Mouse (Mus musculus) retina, postnatal 7 days (tissue): Measurements from ENCODE around the gene Slc32a1.

Experiments used
- DNase-seq: peaks from one replicate; pipeline ENCODE4 v3.0.0-alpha.2; 2012; ENCODE audit warnings: low read depth, low spot score

Gene Slc32a1

GRCm38 (mm10) chr2:158610488-158611325, at the start of gene Slc32a1:
Gene Slc32a1, plus strand, starts transcription at chr2:158610767.
- DNase-seq: no peak

- DNase-seq: no peak
Observed at GRCm38 (mm10) chr2:158560801-158561200, 49.8 kb upstream of the Slc32a1 start.

GRCm38 (mm10) chr2:158561371-158562144, 49.0 kb upstream of the Slc32a1 start:
- no peak for DNase-seq

DNA sequence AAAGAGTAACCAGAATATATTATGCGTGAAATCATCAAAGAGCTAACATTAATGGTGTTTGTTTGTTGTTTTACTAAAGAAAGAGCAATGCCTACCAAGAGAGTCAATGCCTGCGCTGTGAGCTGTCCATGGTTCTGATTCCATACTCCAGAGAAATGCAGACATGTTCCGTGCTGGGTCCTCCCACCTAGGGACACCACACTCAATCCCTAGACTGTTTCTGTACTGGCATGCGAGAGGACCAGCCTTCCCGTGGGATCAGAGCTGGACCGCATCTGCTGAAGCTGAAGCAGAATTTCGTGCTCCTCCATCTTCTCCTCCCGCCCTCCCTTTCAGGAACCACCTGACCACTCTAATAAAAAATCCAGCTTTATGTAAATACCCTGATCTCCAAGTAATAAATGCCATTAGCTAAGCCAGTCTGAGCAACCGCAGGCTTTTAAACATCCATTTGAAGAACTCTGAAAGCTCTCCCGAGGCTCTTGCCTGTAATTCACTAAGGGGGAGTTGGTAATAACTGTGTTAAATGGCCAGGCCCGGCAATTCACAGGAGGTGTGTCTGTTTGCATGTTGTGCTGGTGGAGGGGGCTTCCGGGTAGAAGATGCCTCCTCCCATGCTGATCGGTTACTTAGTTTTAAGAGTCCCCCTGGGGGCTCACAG, 40.0 kb upstream of the Slc32a1 start:
- DNase-seq: no peak

- DNase-seq: no peak
Observed at GRCm38 (mm10) chr2:158579979-158580378, 30.6 kb upstream of the Slc32a1 start.

GRCm38 (mm10) chr2:158584621-158585358, 25.8 kb upstream of the Slc32a1 start:
- DNase-seq: no peak

- no peak for DNase-seq
Observed at GRCm38 (mm10) chr2:158588524-158589271, 21.9 kb upstream of the Slc32a1 start.

- no peak for DNase-seq
Observed at GRCm38 (mm10) chr2:158590495-158590894, 20.1 kb upstream of the Slc32a1 start.

DNA sequence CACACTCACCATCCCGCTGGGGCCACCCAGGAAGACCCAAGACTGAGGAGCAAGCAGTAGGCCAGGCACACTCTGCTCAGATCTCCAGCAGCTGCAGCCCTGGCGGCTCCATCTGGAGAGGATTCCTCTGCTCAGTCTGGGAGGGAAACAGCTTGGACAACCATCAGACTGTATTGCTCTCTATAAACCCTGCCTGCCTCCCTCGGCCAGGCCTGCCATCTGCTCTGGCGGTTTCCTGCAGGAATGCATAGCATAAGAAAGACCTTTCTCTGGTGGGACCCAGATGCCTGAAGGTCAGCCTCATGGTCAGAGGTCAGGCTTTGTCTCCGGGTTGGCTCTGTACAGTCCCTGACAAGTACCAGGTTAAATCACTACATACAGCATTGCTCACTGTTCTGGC, 19.3 kb upstream of the Slc32a1 start:
- no peak for DNase-seq

DNA sequence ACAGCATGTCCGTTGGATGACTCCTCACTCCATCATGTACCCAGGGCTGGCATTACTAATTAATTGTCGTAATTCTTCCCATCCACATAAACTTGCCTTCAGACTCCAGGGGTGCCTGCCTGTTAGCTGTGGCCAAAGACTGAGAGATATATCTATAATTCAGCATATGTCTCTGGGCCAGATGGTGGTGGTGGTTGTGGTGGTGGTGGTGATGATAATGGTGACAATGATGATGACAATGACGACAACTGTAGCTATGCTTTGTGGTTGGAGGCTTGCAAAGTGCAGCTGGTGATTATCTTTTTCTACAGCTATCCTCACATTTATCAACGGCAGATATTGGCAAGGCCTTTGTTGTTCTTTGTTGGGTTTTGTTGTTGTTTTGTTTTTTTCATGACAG, 17.2 kb upstream of the Slc32a1 start:
- no peak for DNase-seq

- DNase-seq: no peak
Observed at GRCm38 (mm10) chr2:158595103-158595502, 15.5 kb upstream of the Slc32a1 start.

GRCm38 (mm10) chr2:158595577-158595976, 15.0 kb upstream of the Slc32a1 start:
- no peak for DNase-seq

GRCm38 (mm10) chr2:158596803-158597202, 13.8 kb upstream of the Slc32a1 start:
- DNase-seq: no peak

DNA sequence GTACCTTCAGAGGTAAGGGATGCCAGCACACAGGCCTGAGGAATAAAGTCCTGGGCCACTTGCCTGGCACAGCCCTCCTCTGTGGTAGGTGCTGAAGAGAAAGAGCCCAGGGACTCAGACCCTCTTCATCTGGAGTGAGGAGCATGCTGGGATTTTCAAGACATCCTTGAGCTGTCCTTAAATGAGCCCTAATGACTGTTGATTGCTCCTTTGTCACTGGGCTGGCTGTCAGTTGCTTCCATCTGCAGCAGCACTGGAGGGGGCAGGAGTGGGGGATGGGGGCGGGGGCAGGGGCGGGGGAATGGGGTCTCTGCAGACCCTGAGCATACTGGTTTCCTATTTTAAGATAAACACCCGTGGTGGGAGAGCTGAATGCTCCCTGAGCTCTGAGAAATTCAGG, 10.1 kb upstream of the Slc32a1 start:
- DNase-seq: no peak

- no peak for DNase-seq
Observed at GRCm38 (mm10) chr2:158601326-158601725, 9.2 kb upstream of the Slc32a1 start.

GRCm38 (mm10) chr2:158602663-158603062, 7.9 kb upstream of the Slc32a1 start:
- no peak for DNase-seq

DNA sequence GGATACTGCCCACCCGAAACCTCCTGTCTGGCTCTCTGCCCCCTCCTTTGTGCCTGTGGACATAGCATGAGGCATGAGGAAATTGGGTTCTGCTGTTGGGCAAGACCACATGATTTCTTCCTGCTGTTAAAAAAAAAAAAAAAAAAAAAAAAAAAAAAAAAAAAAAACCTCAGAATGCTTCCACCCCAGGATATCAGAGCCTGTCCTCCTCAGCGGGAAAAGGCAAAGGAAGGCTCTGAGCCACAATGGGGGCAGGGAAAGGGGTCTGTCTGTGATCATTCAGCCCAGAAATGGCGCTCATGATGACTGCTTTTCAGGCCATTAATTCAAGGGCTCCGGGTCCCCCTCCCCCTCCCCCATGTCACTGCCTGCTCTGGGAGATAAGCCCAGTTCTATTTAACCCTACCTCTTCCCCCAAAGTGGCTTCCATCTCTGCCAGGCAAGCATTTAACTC, 4.0 kb upstream of the Slc32a1 start:
- no peak for DNase-seq

DNA sequence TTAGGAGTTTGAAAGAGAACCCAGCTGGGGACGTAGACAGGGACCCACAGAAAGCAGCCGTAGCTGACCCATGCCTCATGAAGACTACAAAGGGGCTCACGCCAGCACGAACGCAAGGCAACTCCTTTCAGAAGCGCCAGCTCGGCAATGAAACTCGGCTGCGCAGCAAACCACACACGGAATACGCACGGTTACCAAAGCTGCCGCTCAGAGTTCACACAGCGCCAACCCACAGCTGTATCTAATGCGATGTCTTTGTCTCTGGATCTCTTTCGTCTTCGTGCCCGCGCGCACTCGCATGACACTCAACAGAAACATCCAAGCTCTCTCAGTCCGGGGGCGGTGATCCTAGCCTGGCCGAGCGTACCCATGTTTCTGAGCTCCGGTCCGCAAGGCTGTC, 886 bp upstream of the Slc32a1 start:
- no peak for DNase-seq

- no peak for DNase-seq
Observed at GRCm38 (mm10) chr2:158611326-158611719, 756 bp downstream of the Slc32a1 start.

DNA sequence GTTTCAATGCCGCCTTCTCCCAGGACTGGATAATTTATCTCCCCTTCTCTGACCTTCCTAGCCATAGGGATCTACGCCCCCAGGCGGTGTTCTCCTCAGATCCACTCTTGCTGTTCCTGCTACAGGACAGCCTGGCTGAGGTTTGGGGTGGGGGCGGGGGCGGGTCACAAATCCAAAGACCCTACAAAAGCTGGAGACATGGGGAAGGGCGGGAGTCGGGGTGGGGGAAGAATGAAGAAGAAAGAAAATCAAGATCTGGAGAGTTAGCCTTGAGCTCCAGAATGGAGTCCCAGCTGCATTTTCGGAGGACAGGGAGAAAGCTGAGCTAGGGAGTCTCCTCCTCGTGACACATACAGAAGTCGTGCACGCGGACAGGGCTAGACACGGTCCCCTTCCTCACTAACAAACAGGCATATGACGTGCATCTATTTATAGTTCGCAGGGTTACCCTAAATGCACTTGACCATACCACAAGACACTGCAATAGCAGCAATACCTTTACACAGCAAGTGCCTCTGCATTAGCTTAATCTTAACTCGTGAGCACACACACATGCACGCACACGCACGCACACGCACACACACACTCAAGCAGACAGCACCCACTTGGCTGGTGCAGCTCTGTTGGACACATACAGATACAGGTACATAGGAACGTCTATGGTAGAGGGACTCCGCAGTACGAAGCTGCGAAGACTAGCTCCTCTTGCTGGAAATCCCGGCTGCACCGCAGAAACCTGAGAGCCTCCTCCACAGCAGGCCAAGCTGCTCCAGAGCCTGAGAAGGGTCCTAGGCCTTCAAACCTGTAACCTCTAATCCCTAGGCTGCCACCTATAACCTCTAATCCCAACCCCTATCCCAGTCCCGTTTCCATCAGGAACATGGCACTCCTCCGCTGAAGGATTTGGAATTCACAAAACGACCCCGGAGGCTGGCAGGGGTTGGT, 1.4 kb downstream of the Slc32a1 start:
- DNase-seq: no peak
